Mouse (Mus musculus): Measurements from ENCODE around the gene Smoc1. TPM values are rescaled to one million over a fixed set of nuclear protein-coding genes. Genes with fewer than 3 reads are reported as not detected.

The Smoc1 gene
- total and polyA plus RNA-seq, 2 experiments from 2014 or later: 24.5 to 28.7 TPM

DNA sequence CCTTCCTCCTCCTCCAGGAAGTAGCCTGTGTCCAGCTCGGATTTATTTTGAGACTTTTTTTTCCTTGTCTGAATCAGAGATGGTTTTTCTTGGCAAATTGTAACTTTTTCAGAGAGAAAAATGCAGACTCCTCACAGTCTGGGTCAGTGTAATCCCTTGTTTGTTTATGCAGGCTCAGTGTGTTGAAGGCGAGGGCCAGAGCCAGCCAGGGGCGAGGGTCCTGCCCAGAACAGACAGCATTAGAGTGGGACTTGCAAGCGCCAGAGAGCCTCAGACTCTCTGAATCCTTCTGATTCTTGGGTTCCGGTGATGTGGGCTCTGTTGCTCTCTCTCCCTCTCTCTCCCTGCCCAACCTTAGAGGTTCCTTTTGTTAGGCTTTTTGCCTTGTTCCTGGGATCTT, 53.7 kb downstream of the Smoc1 start:
- H3K4me1 ChIP-seq (ENCODE audit: insufficient read depth, low read length): peaks cover 2% of the 10 kb centered on the region; the same call in 1 of the 2 replicates
- no peak for TF ChIP-seq CTCF (IDR thresholded peaks at IDR 0.05)
- H3K27ac ChIP-seq (ENCODE audit: low read depth, low read length): no peak overlapping the region
- H3K9me3 ChIP-seq (ENCODE audit: low read length): no peaks in the 10 kb centered on the region
- H3K4me2 ChIP-seq (ENCODE audit: low read depth, low read length, poor library complexity, severe bottlenecking): no peak overlapping the region
- DNase-seq (ENCODE audit: low spot score) (no peak), ATAC-seq (ENCODE audit: low FRiP score) (no peak)
- H3K4me3 ChIP-seq (ENCODE audit: low read depth, low read length): no peak overlapping the region
- H3K36me3 ChIP-seq (ENCODE audit: insufficient read depth, low read length): no peaks in the 10 kb centered on the region
- 66% methylated on average over 5 of the region's 5 CpGs for WGBS
- no peaks in the 10 kb centered on the region for H3K27me3 ChIP-seq (ENCODE audit: insufficient read depth, low read length)
- no peak overlapping the region for H3K9ac ChIP-seq (replicated peaks; ENCODE audit: low read length, poor library complexity, severe bottlenecking)

DNA sequence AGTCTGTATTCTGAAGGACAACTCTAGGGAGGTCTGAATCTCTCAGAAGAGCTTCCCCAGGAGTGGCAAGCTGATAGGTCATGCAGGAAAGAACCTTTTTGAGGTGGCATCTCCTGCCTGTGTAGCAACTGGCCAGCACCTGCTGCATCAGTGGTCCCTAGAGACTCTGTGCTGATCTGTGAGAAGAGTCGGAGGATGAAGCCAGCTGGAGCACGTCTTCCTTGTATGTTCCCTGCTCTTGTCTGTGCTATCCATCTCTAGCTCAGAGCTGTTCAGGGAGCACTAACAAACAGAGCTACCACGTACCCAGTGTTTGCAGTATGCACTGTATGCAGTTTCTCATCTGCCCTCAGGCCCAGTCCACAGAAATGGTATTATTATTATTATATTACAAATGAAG, 54.4 kb downstream of the Smoc1 start:
- Histone ChIP-seq H3K9ac (replicated peaks; ENCODE audit: low read length, poor library complexity, severe bottlenecking) (no peak overlapping the region), H3K36me3 (ENCODE audit: insufficient read depth, low read length) (no peaks in the 10 kb centered on the region), H3K4me2 (ENCODE audit: low read depth, low read length, poor library complexity, severe bottlenecking) (no peak overlapping the region), H3K4me1 (ENCODE audit: insufficient read depth, low read length) (peaks cover 2% of the 10 kb centered on the region; the same call in 1 of the 2 replicates), H3K27me3 (ENCODE audit: insufficient read depth, low read length) (no peaks in the 10 kb centered on the region), H3K27ac (ENCODE audit: low read depth, low read length) (no peak overlapping the region), H3K4me3 (ENCODE audit: low read depth, low read length) (no peak overlapping the region), H3K9me3 (ENCODE audit: low read length) (no peaks in the 10 kb centered on the region)
- ATAC-seq (ENCODE audit: low FRiP score) (no peak), DNase-seq (ENCODE audit: low spot score) (no peak)
- WGBS: 81% methylated on average over 3 of the region's 3 CpGs
- TF ChIP-seq CTCF (IDR thresholded peaks at IDR 0.05): no peak

DNA sequence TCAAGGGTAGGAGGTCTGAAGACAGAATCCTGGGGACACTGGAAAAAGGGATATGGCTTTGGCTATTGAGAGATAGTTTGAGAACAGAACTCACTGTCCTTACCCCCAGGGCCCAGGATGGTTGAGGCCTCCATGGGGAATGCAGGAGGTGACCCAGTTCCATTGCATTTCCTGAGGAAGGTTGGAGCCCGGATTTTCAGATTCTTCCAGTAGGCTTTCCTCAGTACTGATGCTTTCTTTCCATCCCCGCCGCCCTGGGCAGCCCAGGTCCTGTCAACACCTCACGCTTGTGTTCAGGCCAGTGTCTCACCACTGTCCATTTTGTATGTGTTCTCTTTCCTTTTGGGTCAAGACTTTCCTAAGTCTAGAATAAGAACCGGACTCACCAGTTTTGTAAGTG, 56.5 kb downstream of the Smoc1 start:
- whole genome bisulfite sequencing: 90% methylated on average over 5 of the region's 5 CpGs
- TF ChIP-seq CTCF (IDR thresholded peaks at IDR 0.05): no peak
- Histone ChIP-seq H3K9me3 (ENCODE audit: low read length) (no peaks in the 10 kb centered on the region), H3K9ac (replicated peaks; ENCODE audit: low read length, poor library complexity, severe bottlenecking) (no peak overlapping the region), H3K4me2 (ENCODE audit: low read depth, low read length, poor library complexity, severe bottlenecking) (no peak overlapping the region), H3K27ac (ENCODE audit: low read depth, low read length) (no peak overlapping the region), H3K4me3 (ENCODE audit: low read depth, low read length) (no peak overlapping the region), H3K36me3 (ENCODE audit: insufficient read depth, low read length) (no peaks in the 10 kb centered on the region), H3K4me1 (ENCODE audit: insufficient read depth, low read length) (peaks cover 2% of the 10 kb centered on the region; the same call in 1 of the 2 replicates), H3K27me3 (ENCODE audit: insufficient read depth, low read length) (no peaks in the 10 kb centered on the region)
- ATAC-seq (ENCODE audit: low FRiP score) (no peak), DNase-seq (ENCODE audit: low spot score) (no peak)

DNA sequence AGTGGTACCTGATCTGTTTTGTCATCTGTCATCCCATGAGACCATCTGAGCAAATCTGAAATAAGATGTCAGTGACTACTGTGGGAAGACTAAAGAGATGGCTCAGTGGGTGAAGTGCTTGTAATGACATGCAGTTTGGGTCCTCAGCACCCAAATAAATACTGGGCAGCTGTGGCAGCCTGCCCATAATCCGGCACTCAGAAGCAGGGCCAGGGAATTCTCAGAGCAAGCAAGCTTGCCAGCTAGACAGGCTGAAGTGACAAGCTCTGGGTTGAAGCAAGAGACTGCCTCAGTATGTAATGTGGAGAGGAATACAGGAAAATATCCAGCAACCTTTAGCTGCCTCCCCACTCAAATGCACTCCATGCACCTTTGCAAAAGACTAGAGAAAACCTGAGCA, 58.6 kb downstream of the Smoc1 start:
- no peaks in the 10 kb centered on the region for H3K9me3 ChIP-seq (ENCODE audit: low read length)
- ATAC-seq (ENCODE audit: low FRiP score) (0 out of 2 replicates have a peak, but pooled peaks have one; percentile 16), DNase-seq (ENCODE audit: low spot score) (peak; percentile 64)
- H3K36me3 ChIP-seq (ENCODE audit: insufficient read depth, low read length): no peaks in the 10 kb centered on the region
- no peak overlapping the region for H3K4me3 ChIP-seq (ENCODE audit: low read depth, low read length)
- H3K9ac ChIP-seq (replicated peaks; ENCODE audit: low read length, poor library complexity, severe bottlenecking): no peak overlapping the region
- no peaks in the 10 kb centered on the region for H3K27me3 ChIP-seq (ENCODE audit: insufficient read depth, low read length)
- H3K4me2 ChIP-seq (ENCODE audit: low read depth, low read length, poor library complexity, severe bottlenecking): no peak overlapping the region
- no peak for TF ChIP-seq CTCF (IDR thresholded peaks at IDR 0.05)
- H3K27ac ChIP-seq (ENCODE audit: low read depth, low read length): no peak overlapping the region
- 52% methylated on average over 1 of the region's 1 CpGs for WGBS
- H3K4me1 ChIP-seq (ENCODE audit: insufficient read depth, low read length): peaks cover 2% of the 10 kb centered on the region; the same call in 1 of the 2 replicates

DNA sequence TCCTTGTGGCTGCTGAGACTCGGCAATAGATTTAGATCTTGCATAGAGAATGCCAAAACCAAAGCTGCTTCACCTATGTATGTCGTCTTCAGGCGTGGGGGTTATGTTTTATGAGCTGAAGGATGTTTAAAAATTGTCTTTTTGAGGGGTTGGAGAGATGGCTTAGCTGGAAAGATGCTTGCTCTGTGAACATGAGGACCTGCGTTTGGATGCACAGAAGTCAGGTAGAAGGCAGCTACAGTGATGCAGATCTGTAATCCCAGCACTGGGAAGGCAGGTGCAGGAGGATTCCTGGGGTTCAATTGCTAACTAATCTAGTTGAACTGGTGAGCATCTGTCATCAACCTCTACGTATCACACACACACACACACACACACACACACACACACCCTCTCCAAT, 61.5 kb downstream of the Smoc1 start:
- TF ChIP-seq CTCF (IDR thresholded peaks at IDR 0.05): no peak
- no peak overlapping the region for H3K4me3 ChIP-seq (ENCODE audit: low read depth, low read length)
- no peaks in the 10 kb centered on the region for H3K36me3 ChIP-seq (ENCODE audit: insufficient read depth, low read length)
- peaks cover 2% of the 10 kb centered on the region; the same call in 1 of the 2 replicates for H3K4me1 ChIP-seq (ENCODE audit: insufficient read depth, low read length)
- H3K9ac ChIP-seq (replicated peaks; ENCODE audit: low read length, poor library complexity, severe bottlenecking): no peak overlapping the region
- ATAC-seq (ENCODE audit: low FRiP score) (no peak), DNase-seq (ENCODE audit: low spot score) (no peak)
- no peaks in the 10 kb centered on the region for H3K27me3 ChIP-seq (ENCODE audit: insufficient read depth, low read length)
- no peak overlapping the region for H3K27ac ChIP-seq (ENCODE audit: low read depth, low read length)
- WGBS: 81% methylated on average over 5 of the region's 5 CpGs
- H3K9me3 ChIP-seq (ENCODE audit: low read length): no peaks in the 10 kb centered on the region
- no peak overlapping the region for H3K4me2 ChIP-seq (ENCODE audit: low read depth, low read length, poor library complexity, severe bottlenecking)

DNA sequence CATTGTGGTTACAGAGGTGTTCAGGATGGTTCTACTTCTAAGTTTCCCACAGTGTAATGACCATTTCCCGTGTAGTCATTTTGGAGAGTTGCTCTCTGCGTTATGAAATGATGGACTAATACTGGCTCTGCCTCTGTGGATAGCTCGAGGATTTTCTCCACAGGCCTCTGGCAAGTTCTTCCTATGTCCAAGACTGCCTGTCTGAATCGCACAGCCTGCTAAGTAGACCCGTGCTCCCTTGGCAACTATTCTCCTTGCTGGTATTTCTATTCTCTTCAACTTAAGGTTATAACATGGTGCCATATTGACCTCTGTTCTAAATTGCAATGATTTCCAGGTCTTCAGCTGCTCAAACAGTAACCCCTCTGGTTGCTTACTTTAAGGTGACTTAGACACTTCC, 65.0 kb downstream of the Smoc1 start:
- H3K4me3 ChIP-seq (ENCODE audit: low read depth, low read length): no peak overlapping the region
- 78% methylated on average over 5 of the region's 5 CpGs for WGBS
- H3K27ac ChIP-seq (ENCODE audit: low read depth, low read length): no peak overlapping the region
- H3K36me3 ChIP-seq (ENCODE audit: insufficient read depth, low read length): no peaks in the 10 kb centered on the region
- no peaks in the 10 kb centered on the region for H3K9me3 ChIP-seq (ENCODE audit: low read length)
- no peak overlapping the region for H3K9ac ChIP-seq (replicated peaks; ENCODE audit: low read length, poor library complexity, severe bottlenecking)
- no peak for TF ChIP-seq CTCF (IDR thresholded peaks at IDR 0.05)
- H3K4me1 ChIP-seq (ENCODE audit: insufficient read depth, low read length): no peaks in the 10 kb centered on the region
- H3K4me2 ChIP-seq (ENCODE audit: low read depth, low read length, poor library complexity, severe bottlenecking): no peak overlapping the region
- ATAC-seq (ENCODE audit: low FRiP score) (no peak), DNase-seq (ENCODE audit: low spot score) (no peak)
- H3K27me3 ChIP-seq (ENCODE audit: insufficient read depth, low read length): no peaks in the 10 kb centered on the region

All from midbrain, postnatal 0 days (tissue).